Mouse (Mus musculus) testis, adult 2 months (tissue): ENCODE results near the gene Htr7. TPM values are rescaled to one million over a fixed set of nuclear protein-coding genes. Genes with fewer than 3 reads are reported as not detected.

Experiments
- H3K27ac ChIP-seq: fragments of 200-500 bp; 2 replicates; pipeline ENCODE4 v1.5.1; 2012; ENCODE audit warnings: low read depth, low read length; ENCODE audit not compliant: control insufficient read depth, insufficient read depth
- H3K27me3 ChIP-seq: fragments of 200-500 bp; 2 replicates; pipeline ENCODE4 v1.6.1; 2012; ENCODE audit warnings: mild to moderate bottlenecking, low read length, moderate library complexity; ENCODE audit not compliant: control insufficient read depth, insufficient read depth
- H3K36me3 ChIP-seq: fragments of 200-500 bp; 2 replicates; pipeline ENCODE4 v1.6.1; 2012; ENCODE audit warnings: mild to moderate bottlenecking, low read length; ENCODE audit not compliant: control insufficient read depth, insufficient read depth
- H3K4me1 ChIP-seq: fragments of 200-500 bp; 2 replicates; pipeline ENCODE4 v1.6.1; 2012; ENCODE audit warnings: low read length; ENCODE audit not compliant: control insufficient read depth, insufficient read depth
- H3K4me3 ChIP-seq: fragments of 200-500 bp; 2 replicates; pipeline ENCODE4 v1.5.1; 2012; ENCODE audit warnings: low read depth, mild to moderate bottlenecking, low read length, moderate library complexity, mixed read lengths; ENCODE audit not compliant: control insufficient read depth
- CTCF ChIP-seq: fragments of 200-500 bp; IDR thresholded peaks from 2 replicates; pipeline ENCODE4 v1.5.1; 2012; ENCODE audit warnings: low read depth, mild to moderate bottlenecking, inconsistent platforms, low read length, moderate library complexity; ENCODE audit not compliant: control insufficient read depth, insufficient read depth, insufficient replicate concordance
- POLR2A ChIP-seq: fragments of 200-500 bp; IDR thresholded peaks from 2 replicates; pipeline ENCODE4 v1.6.1; 2012; ENCODE audit warnings: low read depth, mild to moderate bottlenecking, inconsistent platforms, low read length, moderate library complexity; ENCODE audit not compliant: control insufficient read depth
- polyA plus RNA-seq: library from polyadenylated mRNA; depleted of rRNA; stranded (reverse); fragments of >200 nt; gene quantifications from 2 replicates; pipeline ENCODE4 v1.2.3, GENCODE M21; 2012

Htr7 gene
- polyA plus RNA-seq, 1 experiment, result 0.12 TPM

- no peak for TF ChIP-seq POLR2A
- no peak; the same call in 1 of the 2 replicates for TF ChIP-seq CTCF
- H3K27ac ChIP-seq, result no peak overlapping the region
- peaks cover 2% of the 10 kb centered on the region; the same call in 1 of the 2 replicates for H3K4me1 ChIP-seq
- no peak overlapping the region for H3K4me3 ChIP-seq
- H3K27me3 ChIP-seq, result no peaks in the 10 kb centered on the region
- H3K36me3 ChIP-seq, result no peaks in the 10 kb centered on the region
These were observed 25.4 kb upstream of the Htr7 start for GRCm38 (mm10) chr19:36082606-36083261.

- H3K27me3 ChIP-seq, result no peaks in the 10 kb centered on the region
- TF ChIP-seq POLR2A, result no peak
- TF ChIP-seq CTCF, result no peak
- no peaks in the 10 kb centered on the region for H3K36me3 ChIP-seq
- H3K4me3 ChIP-seq, result no peak overlapping the region
- no peaks in the 10 kb centered on the region for H3K4me1 ChIP-seq
- no peak overlapping the region for H3K27ac ChIP-seq
These were observed 5.7 kb upstream of the Htr7 start for GRCm38 (mm10) chr19:36062801-36063529.

GRCm38 (mm10) chr19:36056502-36057221 lies 645 bp downstream of the Htr7 start:
- no peak overlapping the region for H3K27ac ChIP-seq
- no peaks in the 10 kb centered on the region for H3K36me3 ChIP-seq
- no peak for TF ChIP-seq CTCF
- TF ChIP-seq POLR2A, result no peak
- peak overlapping the region; percentile 66 for H3K4me3 ChIP-seq
- H3K27me3 ChIP-seq, result no peaks in the 10 kb centered on the region; the same call in 1 of the 2 replicates
- H3K4me1 ChIP-seq, result peaks cover 8% of the 10 kb centered on the region; the same call in 1 of the 2 replicates

- no peak for TF ChIP-seq POLR2A
- TF ChIP-seq CTCF, result no peak
- H3K27me3 ChIP-seq, result no peaks in the 10 kb centered on the region
- H3K36me3 ChIP-seq, result no peaks in the 10 kb centered on the region
- no peak overlapping the region for H3K4me3 ChIP-seq
- no peak overlapping the region for H3K27ac ChIP-seq
- no peaks in the 10 kb centered on the region for H3K4me1 ChIP-seq
These were observed 11.3 kb downstream of the Htr7 start for GRCm38 (mm10) chr19:36046046-36046445.

- Histone ChIP-seq H3K36me3 (no peaks in the 10 kb centered on the region), H3K4me1 (no peaks in the 10 kb centered on the region), H3K27me3 (no peaks in the 10 kb centered on the region), H3K27ac (no peak overlapping the region), H3K4me3 (no peak overlapping the region)
- TF ChIP-seq CTCF, result no peak
- no peak for TF ChIP-seq POLR2A
These were observed 42.5 kb downstream of the Htr7 start for GRCm38 (mm10) chr19:36014836-36015235.

- no peak for TF ChIP-seq CTCF
- TF ChIP-seq POLR2A, result no peak
- Histone ChIP-seq H3K36me3 (no peaks in the 10 kb centered on the region), H3K27me3 (no peaks in the 10 kb centered on the region), H3K4me1 (no peaks in the 10 kb centered on the region), H3K27ac (no peak overlapping the region), H3K4me3 (no peak overlapping the region)
These were observed 51.0 kb downstream of the Htr7 start for GRCm38 (mm10) chr19:36006277-36006676.

- Histone ChIP-seq H3K36me3 (no peaks in the 10 kb centered on the region), H3K27ac (no peak overlapping the region), H3K4me3 (no peak overlapping the region), H3K27me3 (no peaks in the 10 kb centered on the region), H3K4me1 (no peaks in the 10 kb centered on the region)
- TF ChIP-seq POLR2A (no peak), CTCF (no peak)
These were observed 52.3 kb downstream of the Htr7 start for GRCm38 (mm10) chr19:36004961-36005360.
